ENCODE assay signal across 26 mouse cellular contexts in the genomic region with DNA sequence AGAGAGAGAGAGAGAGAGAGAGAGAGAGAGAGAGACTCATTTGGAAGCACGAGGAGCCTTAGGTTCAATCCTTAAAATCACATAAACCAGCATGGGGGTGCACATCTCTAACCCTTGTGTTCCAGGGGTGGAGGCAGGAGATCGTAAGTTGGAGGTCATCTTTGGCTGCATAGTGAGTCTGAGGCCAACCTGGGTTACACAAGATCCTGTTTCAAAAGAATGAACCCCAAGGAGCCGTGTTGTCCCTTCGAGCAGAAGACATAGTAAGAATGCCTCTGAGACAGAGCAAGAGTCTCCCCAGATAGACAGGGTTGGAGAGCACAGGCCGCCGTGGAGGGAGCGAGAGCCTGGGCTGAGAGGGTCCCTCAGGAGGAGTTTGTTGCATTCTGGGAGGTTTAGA.
"Had no signal": no experiment of that assay in that cellular context is flagged by ENCODE, and none has a peak within 500 bp of the region (broad histone marks: within the 10 kb centered on the region; RNA-seq: fewer than 3 reads in every experiment).

No protein-coding gene starts in this region.

- H3K36me3 ChIP-seq: heart, embryonic 13.5 days; heart, embryonic 15.5 days; intestine, embryonic 15.5 days; limb, embryonic 10.5 days; limb, embryonic 12.5 days; liver, embryonic 12.5 days had no signal

- H3K4me2 ChIP-seq: heart, embryonic 11.5 days; heart, embryonic 13.5 days; heart, embryonic 15.5 days; hindbrain, embryonic 14.5 days; intestine, embryonic 15.5 days; limb, embryonic 12.5 days; liver, embryonic 12.5 days had no signal

- H3K27ac ChIP-seq: gastrocnemius, adult 2 months; heart, adult 2 months; heart, embryonic 13.5 days; heart, embryonic 15.5 days; hindbrain, embryonic 14.5 days; intestine, embryonic 15.5 days; layer of hippocampus, adult 2 months; left cerebral cortex, adult 2 months; limb, embryonic 10.5 days; limb, embryonic 12.5 days; liver, embryonic 12.5 days had no signal

- DNase-seq: gastrocnemius, adult 2 months; gastrocnemius, postnatal 10 days; gastrocnemius, postnatal 25 days; heart, adult 11 months; heart, adult 2 months; heart, postnatal 14 days; heart, postnatal 36 days; kidney, adult 18-20 months; kidney, adult 8-10 months; kidney, postnatal 10 days; kidney, postnatal 25 days; kidney, postnatal 4 days; liver had no signal

- ATAC-seq: hindbrain, embryonic 16.5 days; inflammation-experienced regulatory T-cells, adult 6 months; intestine, embryonic 15.5 days; intestine, postnatal 0 days; liver, embryonic 12.5 days had no signal

- H3K9me3 ChIP-seq: heart, embryonic 15.5 days; intestine, embryonic 15.5 days; limb, embryonic 10.5 days; limb, embryonic 12.5 days; liver, embryonic 12.5 days had no signal

- H3K27me3 ChIP-seq: intestine, embryonic 15.5 days; limb, embryonic 12.5 days; liver, embryonic 12.5 days had no signal

- H3K4me3 ChIP-seq: gastrocnemius, adult 2 months; heart, adult 2 months; heart, embryonic 13.5 days; heart, embryonic 15.5 days; intestine, embryonic 15.5 days; layer of hippocampus, adult 2 months; left cerebral cortex, adult 2 months; limb, embryonic 10.5 days; limb, embryonic 12.5 days; liver, embryonic 12.5 days had no signal

- H3K9ac ChIP-seq: heart, embryonic 13.5 days; heart, embryonic 15.5 days; hindbrain, embryonic 14.5 days; intestine, embryonic 15.5 days; limb, embryonic 12.5 days; liver, embryonic 12.5 days had no signal

- H3K4me1 ChIP-seq: heart, embryonic 13.5 days; heart, embryonic 15.5 days; liver, embryonic 12.5 days had no signal
